Comparison of ENCODE assay signal across 13 mouse cellular contexts in the genomic region with DNA sequence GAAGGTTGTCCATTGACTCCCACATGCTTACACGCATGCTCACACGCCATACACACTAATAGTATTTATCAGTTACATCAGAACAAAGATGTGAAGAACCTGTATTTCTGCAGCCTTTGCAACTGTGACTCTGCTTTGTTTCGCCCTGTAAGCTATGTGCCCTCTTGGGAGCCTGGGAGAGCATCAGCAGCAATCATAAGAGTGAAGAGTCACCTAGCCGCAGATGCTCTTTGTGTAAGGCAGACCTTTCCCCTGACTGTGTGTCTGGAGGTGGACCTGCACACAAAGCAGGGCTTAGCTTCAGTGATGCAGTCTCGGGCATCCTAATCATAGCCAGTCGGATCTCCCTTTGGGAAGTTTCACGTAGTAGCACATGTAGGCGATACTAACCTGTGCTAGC.
A peak's percentile ranks its signal among the peaks of the same experiment; 100 is the strongest.
DNase-seq lines count a peak whose midpoint lies in the region; ATAC-seq and TF ChIP-seq lines count a peak whose summit lies in the region.
"Had no signal": no experiment of that assay in that cellular context is flagged by ENCODE, and none has a peak within 500 bp of the region (broad histone marks: within the 10 kb centered on the region; RNA-seq: fewer than 3 reads in every experiment).

No protein-coding gene starts in this region.

- 78% methylated on average over 8 of the region's 8 CpGs for WGBS in forebrain, embryonic 10.5 days
- 64% methylated on average over 8 of the region's 8 CpGs for WGBS in hindbrain, embryonic 12.5 days
- WGBS in midbrain, embryonic 12.5 days, result 54% methylated on average over 8 of the region's 8 CpGs
- WGBS in liver, embryonic 11.5 days, result 77% methylated on average over 8 of the region's 8 CpGs
- 89% methylated on average over 8 of the region's 8 CpGs for WGBS in kidney, embryonic 15.5 days

- no peak overlapping the region for H3K4me3 ChIP-seq in ES-E14 (ENCODE audit: insufficient read depth in 1 of 2, low read depth in 1 of 2, low read length in 2 of 2, poor library complexity in 1 of 2, severe bottlenecking in 1 of 2)
- no peak overlapping the region for H3K4me3 ChIP-seq in forebrain, embryonic 10.5 days
- H3K4me3 ChIP-seq in hindbrain, embryonic 12.5 days, result no peak overlapping the region
- no peak overlapping the region for H3K4me3 ChIP-seq in midbrain, embryonic 12.5 days
- H3K4me3 ChIP-seq in liver, embryonic 11.5 days (ENCODE audit: low read depth, low read length), result no peak overlapping the region
- no peak overlapping the region for H3K4me3 ChIP-seq in kidney, embryonic 15.5 days (replicated peaks)
- H3K4me3 ChIP-seq: erythroblast, embryonic 14.5 days had no signal

- peak overlapping the region; percentile 3; the same call in 1 of the 2 replicates for H3K27ac ChIP-seq in ES-E14 (ENCODE audit: insufficient read depth, low read depth, low read length, poor library complexity, severe bottlenecking)
- H3K27ac ChIP-seq in forebrain, embryonic 10.5 days, result peak overlapping the region; percentile 51
- peak overlapping the region; percentile 87 for H3K27ac ChIP-seq in hindbrain, embryonic 12.5 days
- peak overlapping the region; percentile 74 for H3K27ac ChIP-seq in midbrain, embryonic 12.5 days (replicated peaks)
- no peak overlapping the region for H3K27ac ChIP-seq in liver, embryonic 11.5 days (ENCODE audit: low read depth, low read length)
- H3K27ac ChIP-seq in kidney, embryonic 15.5 days, result no peak overlapping the region

- DNase-seq in ES-E14 (ENCODE audit: low read depth, low spot score), result no peak
- no peak for DNase-seq in forebrain, embryonic 10.5 days (ENCODE audit: extremely low spot score, low spot score)
- DNase-seq in left cerebral cortex, adult 11 months (ENCODE audit: low spot score), result no peak
- DNase-seq in lung, postnatal 10 days, result no peak
- no peak for DNase-seq in liver, embryonic 11.5 days (ENCODE audit: low spot score)
- DNase-seq: B cell, adult 2 months; liver; lung, embryonic 14.5 days had no signal

- no peak for ATAC-seq in hindbrain, embryonic 12.5 days (ENCODE audit: low FRiP score)
- no peak for ATAC-seq in midbrain, embryonic 12.5 days (ENCODE audit: low FRiP score, low read depth)
- ATAC-seq in liver, embryonic 11.5 days (replicated peaks; ENCODE audit: low FRiP score), result no peak
- ATAC-seq in kidney, embryonic 15.5 days (replicated peaks; ENCODE audit: low FRiP score), result no peak

- peaks cover 5 to 23% of the 10 kb centered on the region in 2 experiments; a peak in 3 of 4 replicates for H3K4me1 ChIP-seq in ES-E14 (ENCODE audit: control insufficient read depth in 2 of 2, insufficient read depth in 2 of 2, low read length in 2 of 2, poor library complexity in 1 of 2)
- peaks cover 81% of the 10 kb centered on the region for H3K4me1 ChIP-seq in forebrain, embryonic 10.5 days
- peaks cover 77% of the 10 kb centered on the region for H3K4me1 ChIP-seq in hindbrain, embryonic 12.5 days
- peaks cover 79% of the 10 kb centered on the region for H3K4me1 ChIP-seq in midbrain, embryonic 12.5 days
- H3K4me1 ChIP-seq in liver, embryonic 11.5 days (replicated peaks; ENCODE audit: control insufficient read depth, insufficient read depth, low read length), result no peaks in the 10 kb centered on the region; the same call in 1 of the 2 replicates
- H3K4me1 ChIP-seq in kidney, embryonic 15.5 days, result peaks cover 10% of the 10 kb centered on the region; the same call in 1 of the 2 replicates

- no peaks in the 10 kb centered on the region for H3K27me3 ChIP-seq in forebrain, embryonic 10.5 days (ENCODE audit: poor library complexity, severe bottlenecking)
- no peaks in the 10 kb centered on the region for H3K27me3 ChIP-seq in hindbrain, embryonic 12.5 days
- H3K27me3 ChIP-seq in midbrain, embryonic 12.5 days, result no peaks in the 10 kb centered on the region
- no peaks in the 10 kb centered on the region for H3K27me3 ChIP-seq in liver, embryonic 11.5 days (replicated peaks; ENCODE audit: control insufficient read depth, insufficient read depth, low read length)
- no peaks in the 10 kb centered on the region for H3K27me3 ChIP-seq in kidney, embryonic 15.5 days

- no peak overlapping the region for H3K9ac ChIP-seq in ES-E14 (ENCODE audit: insufficient read depth, low read depth, low read length, poor library complexity, severe bottlenecking)
- 0 out of 2 replicates have a peak overlapping the region, but pooled peaks have one; percentile 13 for H3K9ac ChIP-seq in hindbrain, embryonic 12.5 days
- no peak overlapping the region for H3K9ac ChIP-seq in midbrain, embryonic 12.5 days (replicated peaks)
- H3K9ac ChIP-seq in liver, embryonic 11.5 days (ENCODE audit: low read depth, low read length), result no peak overlapping the region
- H3K9ac ChIP-seq in kidney, embryonic 15.5 days, result no peak overlapping the region

- H3K4me2 ChIP-seq in hindbrain, embryonic 12.5 days (replicated peaks), result no peak overlapping the region
- 0 out of 2 replicates have a peak overlapping the region, but pooled peaks have one; percentile 17 for H3K4me2 ChIP-seq in midbrain, embryonic 12.5 days (replicated peaks)
- no peak overlapping the region for H3K4me2 ChIP-seq in liver, embryonic 11.5 days
- no peak overlapping the region for H3K4me2 ChIP-seq in kidney, embryonic 15.5 days

- H3K9me3 ChIP-seq in ES-E14 (ENCODE audit: control insufficient read depth, insufficient read depth, low read depth, low read length), result no peaks in the 10 kb centered on the region
- no peaks in the 10 kb centered on the region for H3K9me3 ChIP-seq in forebrain, embryonic 10.5 days
- H3K9me3 ChIP-seq in hindbrain, embryonic 12.5 days (replicated peaks), result no peaks in the 10 kb centered on the region
- no peaks in the 10 kb centered on the region for H3K9me3 ChIP-seq in midbrain, embryonic 12.5 days
- H3K9me3 ChIP-seq in liver, embryonic 11.5 days (ENCODE audit: control insufficient read depth, low read length), result no peaks in the 10 kb centered on the region
- no peaks in the 10 kb centered on the region for H3K9me3 ChIP-seq in kidney, embryonic 15.5 days (replicated peaks)
- H3K9me3 ChIP-seq: G1E had no signal

- H3K36me3 ChIP-seq in ES-E14 (ENCODE audit: control insufficient read depth, insufficient read depth, low read length, poor library complexity, severe bottlenecking), result no peaks in the 10 kb centered on the region
- no peaks in the 10 kb centered on the region for H3K36me3 ChIP-seq in forebrain, embryonic 10.5 days (replicated peaks)
- H3K36me3 ChIP-seq in hindbrain, embryonic 12.5 days, result no peaks in the 10 kb centered on the region
- H3K36me3 ChIP-seq in midbrain, embryonic 12.5 days, result no peaks in the 10 kb centered on the region
- H3K36me3 ChIP-seq in liver, embryonic 11.5 days (ENCODE audit: control insufficient read depth, insufficient read depth, low read length), result no peaks in the 10 kb centered on the region
- H3K36me3 ChIP-seq in kidney, embryonic 15.5 days, result no peaks in the 10 kb centered on the region
- H3K36me3 ChIP-seq: G1E had no signal

- in situ Hi-C loops in ES-E14 (cut with MboI; ENCODE audit: low sequenced_read_pairs in 2 of 2, unreplicated experiment in 2 of 2), result no loop called here

TF ChIP-seq in ES-E14, 5 proteins besides CTCF, POLR2A, EP300 and RAD21:
- TF ChIP-seq MAFK (IDR thresholded peaks at IDR 0.05; ENCODE audit: insufficient read depth, low read depth, low read length) (no peak), ZNF384 (IDR thresholded peaks at IDR 0.05; ENCODE audit: low read depth, low read length) (no peak), CHD2 (IDR thresholded peaks at IDR 0.05; ENCODE audit: low read depth, low read length) (no peak), HCFC1 (IDR thresholded peaks at IDR 0.05; ENCODE audit: borderline replicate concordance, insufficient read depth, low read length) (no peak), ZC3H11A (IDR thresholded peaks at IDR 0.05; ENCODE audit: borderline replicate concordance, low read depth, low read length) (no peak)
TF ChIP-seq in ES-E14: peak in this region for 0.

Comparison
In these comparisons a context has a peak if more than half of its experiments do, and no peak if none do; other contexts are left out.
1. H3K27ac ChIP-seq: peak in ES-E14 (single experiment), forebrain, embryonic 10.5 days (single experiment), hindbrain, embryonic 12.5 days (single experiment) and midbrain, embryonic 12.5 days (single experiment); none in liver, embryonic 11.5 days (single experiment) and kidney, embryonic 15.5 days (single experiment).